Mouse (Mus musculus) C2C12 (cell line): ENCODE measurements around the gene Izumo1.

Experiments used
- CTCF ChIP-seq: IDR thresholded peaks from one replicate; pipeline ENCODE4 v1.5.1; 2011; ENCODE audit not compliant: control insufficient read depth, insufficient read depth, insufficient read length
- MAX ChIP-seq: IDR thresholded peaks from one replicate; pipeline ENCODE4 v1.6.1; 2011; ENCODE audit warnings: mild to moderate bottlenecking, control low read depth
- MYOD1 ChIP-seq: IDR thresholded peaks from one replicate; pipeline ENCODE4 v1.6.1; 2011; ENCODE audit warnings: low read depth; ENCODE audit not compliant: control insufficient read depth, insufficient read length

DNA sequence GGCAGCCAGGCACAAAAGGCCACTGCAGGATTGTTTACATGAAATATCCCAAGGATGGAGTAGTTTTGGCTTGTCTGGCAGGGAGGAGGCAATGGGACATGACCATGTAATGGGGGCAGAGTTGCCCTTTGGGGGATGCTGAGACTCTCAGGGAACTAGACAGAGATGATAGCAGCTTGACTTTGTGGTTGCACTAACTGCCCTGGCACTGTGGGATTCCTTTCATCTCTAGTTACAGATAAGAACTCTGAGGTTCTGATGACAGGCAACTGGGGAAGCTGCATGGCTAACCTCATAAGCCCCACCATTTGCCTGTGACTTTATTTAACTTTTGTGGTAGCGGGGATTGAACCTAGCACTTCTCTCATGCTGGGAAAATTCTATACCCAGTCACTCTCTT is 25.5 kb upstream of the Izumo1 start:
- TF ChIP-seq CTCF (no peak), MYOD1 (no peak), MAX (no peak)
